Mouse (Mus musculus): Measurements from ENCODE around the gene Grin2c.

Grin2c gene

DNA sequence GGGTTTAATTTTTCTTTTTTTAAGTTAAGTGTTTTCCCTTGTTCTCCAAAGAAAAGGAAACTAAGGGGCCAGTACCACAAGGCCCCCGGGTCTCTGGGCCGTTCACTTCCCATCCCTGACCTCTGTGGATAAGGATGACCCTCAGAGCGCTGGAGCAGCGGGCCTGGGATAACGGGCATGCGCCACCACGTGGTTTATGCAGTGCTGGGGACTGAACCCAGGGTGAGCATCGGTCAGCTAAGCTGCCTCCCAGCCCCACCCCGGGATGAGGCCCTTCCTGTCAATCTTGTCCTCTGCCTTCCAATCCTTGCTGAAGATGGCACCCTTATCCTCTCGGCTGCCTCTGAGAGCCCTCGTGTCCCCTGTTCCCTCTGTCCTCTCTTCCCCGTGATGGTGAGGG lies 39.4 kb downstream of the Grin2c start:
- no peak for DNase-seq

DNA sequence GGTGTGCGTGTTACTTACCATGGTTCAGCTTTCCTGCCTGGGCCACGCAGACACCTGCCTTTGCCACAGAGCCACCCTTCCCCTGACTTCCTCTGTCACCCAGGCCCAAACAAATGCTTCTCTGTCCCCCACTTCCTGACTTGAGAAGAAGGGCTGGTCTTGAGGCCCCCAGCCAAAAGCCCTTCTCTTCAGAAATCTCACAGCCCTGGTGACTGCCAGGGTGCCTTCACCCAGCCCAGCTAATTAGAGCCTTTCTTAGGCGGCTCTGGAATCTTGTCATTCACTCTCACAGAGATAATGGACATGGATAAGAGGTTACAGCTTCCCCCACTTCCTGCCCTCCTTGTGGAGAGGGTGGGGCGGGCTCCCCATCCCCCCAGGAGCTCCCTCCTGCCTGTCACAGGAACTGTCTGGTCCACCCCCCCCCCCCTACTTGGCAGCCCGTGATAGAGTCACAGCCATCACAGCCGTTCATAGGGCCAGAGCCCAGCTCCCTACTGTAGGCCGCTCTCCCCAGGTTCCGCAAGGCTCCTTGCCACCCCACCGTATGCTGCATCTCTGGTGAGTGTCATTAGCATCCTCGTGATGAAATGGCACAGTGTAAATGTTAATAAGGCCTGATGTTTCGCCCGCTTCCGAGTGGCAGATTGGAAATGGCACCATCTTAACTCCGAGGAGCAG lies 40.1 kb downstream of the Grin2c start:
- DNase-seq = no peak

DNA sequence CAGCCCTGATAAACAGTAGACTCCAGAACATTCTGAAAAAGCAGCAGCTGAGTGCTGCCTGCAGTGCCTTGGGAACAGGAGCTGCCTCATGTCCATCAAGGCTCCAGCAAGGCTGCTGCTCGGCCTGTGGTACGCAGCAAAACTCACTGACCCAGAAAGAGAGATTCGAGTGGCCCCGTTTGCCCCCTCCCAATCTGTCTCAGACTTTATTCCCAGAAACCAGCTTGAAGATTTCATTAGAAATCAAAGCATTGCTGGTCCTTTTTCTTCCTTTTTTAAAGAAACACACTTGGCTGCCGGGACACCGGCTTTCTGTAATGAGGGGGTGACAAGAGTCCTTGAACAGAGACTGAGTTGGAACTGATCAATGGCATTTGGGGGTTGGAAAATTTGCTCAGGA lies 41.7 kb downstream of the Grin2c start:
- DNase-seq = no peak

DNA sequence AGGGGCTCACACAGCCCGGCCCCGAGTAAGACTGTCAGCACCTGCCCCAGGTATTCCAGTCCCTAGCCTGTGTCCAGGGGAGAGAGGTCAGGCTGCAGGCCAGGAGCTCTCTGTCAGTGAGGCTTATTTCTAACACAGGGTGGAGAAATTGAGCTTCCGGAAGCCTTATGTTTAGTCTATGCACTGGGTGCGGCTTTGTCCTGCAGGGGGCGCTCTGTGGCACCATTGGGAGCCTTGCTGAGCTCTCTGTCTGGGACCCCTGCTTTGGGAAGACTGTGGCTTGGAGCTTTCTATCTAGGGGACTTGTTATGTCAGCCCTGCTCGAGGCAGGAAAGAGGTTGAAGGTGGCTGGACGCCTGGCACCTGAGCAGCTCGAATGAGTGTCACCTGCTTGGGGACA lies 42.2 kb downstream of the Grin2c start:
- DNase-seq = peak; percentile 18

DNA sequence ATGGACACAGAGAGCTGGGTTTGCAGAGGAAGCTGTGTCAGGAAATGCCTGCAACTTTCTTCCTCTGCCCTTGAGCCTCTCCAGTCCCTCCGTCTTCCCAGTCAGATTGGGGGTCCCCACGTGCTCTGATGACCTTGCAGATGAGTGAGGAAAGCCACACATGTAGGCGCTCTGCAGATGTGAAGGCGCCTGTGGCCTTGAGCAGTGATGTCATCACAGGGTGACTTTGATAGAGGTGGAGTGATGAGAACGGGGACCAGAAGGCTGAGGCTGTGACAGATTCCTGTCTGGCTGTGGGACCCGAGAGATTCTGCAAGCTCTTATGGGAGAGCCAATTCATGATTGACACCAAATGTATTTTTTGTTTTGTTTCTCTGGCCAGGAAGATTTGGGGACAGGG lies 43.2 kb downstream of the Grin2c start:
- no peak for DNase-seq

DNA sequence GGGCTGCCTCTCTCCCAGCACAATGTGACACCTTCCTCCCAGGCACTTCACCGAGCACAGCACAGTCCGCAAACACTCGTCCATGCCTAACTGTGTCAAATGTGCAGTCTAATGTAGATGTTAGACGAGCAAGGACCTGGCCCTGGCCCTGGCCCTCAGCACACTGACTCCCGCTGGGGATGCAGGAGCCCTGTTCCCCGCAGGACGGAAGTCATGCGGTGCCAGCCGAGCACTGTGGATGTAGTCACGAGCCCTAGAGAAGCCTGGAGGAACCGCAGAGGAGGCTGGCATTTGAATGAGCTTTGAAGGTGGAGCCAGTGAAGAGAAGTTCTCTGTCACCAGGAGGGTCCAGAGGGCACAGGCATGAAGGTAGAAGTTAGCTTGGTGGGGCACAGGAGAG lies 43.6 kb downstream of the Grin2c start:
- DNase-seq = no peak

DNA sequence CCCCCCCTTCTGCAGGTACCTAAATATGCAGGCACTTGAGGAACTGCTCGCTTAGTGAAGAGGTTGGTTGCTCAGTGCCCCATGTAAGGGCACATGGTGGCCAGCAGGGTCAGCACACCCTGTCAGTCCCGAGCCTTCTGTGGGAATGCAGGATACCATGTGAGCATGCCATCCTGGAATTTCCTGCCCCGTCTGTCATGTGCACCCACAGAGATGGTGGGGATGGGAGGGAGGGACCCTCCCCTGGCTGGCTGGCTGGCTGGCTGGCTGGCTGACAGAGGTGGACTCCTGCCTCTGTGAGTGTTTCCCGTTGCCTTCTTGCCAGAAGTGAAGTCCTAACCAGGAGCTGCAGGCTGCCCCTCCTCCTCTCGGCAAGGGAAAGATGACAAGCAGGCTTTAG lies 44.5 kb downstream of the Grin2c start:
- DNase-seq = no peak

DNA sequence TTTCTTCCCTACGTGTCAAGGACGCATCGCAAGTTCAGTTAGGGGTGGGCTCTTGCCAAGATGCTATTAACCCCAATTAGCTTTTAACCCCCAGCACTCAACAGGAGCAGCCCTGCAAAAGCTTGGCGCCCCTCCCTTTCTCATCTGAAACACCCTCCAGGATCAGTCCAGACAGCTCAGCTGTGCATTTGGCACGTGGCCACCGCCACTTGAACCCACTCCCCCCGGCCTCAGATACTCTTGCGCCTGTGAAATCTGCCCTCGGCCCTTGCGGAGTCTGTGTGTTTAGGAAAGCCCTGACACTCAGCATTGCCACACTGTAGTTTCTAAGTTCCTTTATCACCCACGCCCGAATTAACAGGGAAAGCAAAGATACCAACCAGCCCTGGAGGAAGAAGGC lies 45.0 kb downstream of the Grin2c start:
- DNase-seq = no peak

DNA sequence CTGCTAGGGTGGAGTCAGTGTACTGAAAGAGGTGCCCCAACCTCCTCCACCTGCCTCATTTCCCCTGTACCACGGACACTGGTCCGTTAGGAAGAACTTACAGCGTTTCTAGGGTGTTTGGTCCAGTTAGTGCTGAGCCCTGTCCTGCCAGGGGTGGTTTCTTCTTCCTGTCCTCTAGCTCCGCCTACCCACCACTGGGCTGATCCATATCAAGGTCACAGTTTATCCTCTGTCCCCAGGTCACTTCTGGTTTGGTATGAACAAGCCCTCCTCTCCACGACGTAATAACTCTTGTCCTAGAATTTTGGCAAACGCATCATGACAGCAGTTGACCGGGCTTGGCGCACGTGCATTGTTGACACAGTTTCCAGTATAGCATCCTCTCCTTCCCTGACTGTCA lies 47.4 kb downstream of the Grin2c start:
- no peak for DNase-seq

DNA sequence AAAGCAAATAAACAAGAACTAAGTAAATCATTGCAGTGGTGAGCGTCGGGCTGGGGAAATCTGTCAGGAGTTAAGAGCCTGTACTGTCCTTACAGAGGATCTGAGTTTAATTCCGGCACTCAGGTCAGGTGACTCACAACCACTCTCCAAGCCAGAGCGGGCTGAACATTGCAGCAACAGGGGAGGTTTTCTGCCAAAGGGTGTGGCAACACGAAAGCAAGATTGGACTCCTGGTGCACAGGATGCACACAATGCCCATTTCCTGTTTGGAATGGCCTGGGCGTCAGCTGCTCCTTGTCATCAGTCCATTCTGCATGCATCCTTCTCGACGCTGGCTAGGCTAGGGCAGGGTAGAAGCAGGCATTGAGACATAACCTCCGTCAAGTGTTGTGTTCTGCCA lies 47.8 kb downstream of the Grin2c start:
- DNase-seq = no peak

DNA sequence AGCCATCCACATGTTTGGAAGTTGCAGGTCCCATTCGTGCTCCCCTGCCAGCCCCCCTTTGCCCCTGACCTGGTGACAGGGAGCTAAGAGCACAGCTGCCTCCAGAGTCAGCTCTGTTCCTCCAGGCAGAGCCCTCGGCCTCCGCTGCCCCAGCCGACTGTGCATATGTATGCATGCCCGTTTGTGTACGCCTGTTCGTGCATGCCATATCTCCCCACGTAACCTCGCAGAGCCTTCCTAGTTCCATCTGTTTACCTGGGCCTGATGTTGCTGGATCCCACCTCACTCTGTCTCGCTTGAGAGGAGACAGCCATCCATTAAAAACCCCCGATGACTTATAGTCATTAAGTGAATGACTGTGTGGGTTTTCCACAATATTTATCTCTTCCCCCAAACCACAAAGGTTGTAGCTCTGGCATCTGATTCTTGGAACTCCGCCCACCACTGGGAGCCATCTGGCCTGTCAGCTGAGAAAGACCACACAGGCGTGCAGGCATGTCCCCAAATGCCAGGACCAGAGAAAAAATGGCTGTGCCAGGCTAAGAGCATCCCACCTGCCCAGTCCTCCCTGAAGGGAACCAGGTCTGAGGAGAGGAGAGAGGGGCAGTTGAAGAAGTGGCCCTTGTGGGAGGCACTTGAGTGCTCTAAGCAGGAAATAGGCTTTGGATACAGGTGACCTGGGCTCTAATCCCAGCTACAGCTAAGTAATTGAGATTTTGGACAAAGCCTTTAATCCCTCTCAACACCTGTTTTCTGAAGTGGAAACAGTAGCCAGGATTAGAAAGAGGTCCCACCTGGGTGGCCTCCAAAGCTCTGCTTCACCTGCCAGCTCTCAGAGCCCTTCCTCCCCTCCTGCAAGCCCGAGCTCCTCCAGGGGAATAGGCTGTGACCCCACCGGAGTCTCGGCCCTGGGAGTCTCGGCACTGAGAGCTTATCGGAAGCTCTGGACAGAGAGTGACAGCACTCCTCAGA lies 49.3 kb downstream of the Grin2c start:
- no peak for DNase-seq

DNA sequence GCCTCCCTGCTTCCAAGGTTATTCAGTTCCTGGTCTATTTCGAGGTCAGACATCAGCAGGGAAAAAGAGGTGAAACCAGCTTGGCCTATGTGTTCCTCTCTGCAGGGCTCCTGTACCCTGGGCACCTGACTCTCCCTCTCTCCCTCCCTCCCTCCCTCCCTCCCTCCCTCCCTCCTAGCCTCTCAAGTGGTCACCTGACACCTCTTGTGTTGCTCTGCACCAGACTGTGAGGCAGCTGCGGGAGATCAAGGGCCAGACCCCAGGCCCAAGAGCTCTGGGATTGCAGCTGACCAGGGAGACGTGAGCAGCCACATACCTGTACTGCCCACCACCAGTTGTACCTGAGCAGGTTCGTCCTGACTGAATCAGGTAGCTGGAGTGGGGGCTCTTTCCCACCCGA lies 51.9 kb downstream of the Grin2c start:
- DNase-seq = no peak

DNA sequence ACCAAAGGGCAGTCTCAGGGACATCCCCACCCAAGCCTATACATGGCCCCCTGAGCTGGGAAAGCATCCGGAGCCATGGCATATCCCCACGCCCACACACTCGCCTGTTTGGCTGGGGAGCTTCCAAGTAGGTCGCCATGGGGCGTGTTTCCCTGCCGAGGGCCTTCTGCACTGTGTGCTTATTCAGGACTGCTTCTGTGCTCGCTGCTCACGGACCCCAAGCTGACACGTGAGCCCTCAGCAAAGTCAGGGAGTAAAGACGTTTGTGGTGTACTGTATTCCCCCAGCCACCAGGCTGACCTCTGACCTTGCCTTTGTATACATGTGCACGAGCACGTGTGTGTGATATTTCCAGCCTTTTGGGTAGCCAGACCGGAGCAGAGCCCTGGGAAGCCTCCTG lies 54.9 kb downstream of the Grin2c start:
- no peak for DNase-seq

DNA sequence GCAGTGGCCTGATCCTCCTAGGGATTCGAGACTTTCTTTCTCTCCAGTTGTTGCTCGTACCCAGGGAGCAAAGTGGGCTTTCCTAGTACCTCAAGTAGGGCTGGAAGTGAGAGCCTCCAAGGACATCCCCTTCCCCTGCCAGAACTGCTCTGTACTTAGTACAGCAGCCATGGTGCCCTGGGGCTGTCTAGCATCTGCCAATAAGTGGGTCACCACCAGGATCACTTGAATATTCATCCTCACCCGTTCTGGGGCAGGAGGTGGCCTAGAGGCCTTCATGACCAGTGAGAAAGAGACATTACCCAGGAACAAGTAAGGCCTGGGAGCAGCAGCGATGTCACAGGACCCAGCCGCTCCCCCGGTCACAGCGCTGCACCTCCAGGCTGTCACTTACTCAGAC lies 57.1 kb downstream of the Grin2c start:
- no peak for DNase-seq

DNA sequence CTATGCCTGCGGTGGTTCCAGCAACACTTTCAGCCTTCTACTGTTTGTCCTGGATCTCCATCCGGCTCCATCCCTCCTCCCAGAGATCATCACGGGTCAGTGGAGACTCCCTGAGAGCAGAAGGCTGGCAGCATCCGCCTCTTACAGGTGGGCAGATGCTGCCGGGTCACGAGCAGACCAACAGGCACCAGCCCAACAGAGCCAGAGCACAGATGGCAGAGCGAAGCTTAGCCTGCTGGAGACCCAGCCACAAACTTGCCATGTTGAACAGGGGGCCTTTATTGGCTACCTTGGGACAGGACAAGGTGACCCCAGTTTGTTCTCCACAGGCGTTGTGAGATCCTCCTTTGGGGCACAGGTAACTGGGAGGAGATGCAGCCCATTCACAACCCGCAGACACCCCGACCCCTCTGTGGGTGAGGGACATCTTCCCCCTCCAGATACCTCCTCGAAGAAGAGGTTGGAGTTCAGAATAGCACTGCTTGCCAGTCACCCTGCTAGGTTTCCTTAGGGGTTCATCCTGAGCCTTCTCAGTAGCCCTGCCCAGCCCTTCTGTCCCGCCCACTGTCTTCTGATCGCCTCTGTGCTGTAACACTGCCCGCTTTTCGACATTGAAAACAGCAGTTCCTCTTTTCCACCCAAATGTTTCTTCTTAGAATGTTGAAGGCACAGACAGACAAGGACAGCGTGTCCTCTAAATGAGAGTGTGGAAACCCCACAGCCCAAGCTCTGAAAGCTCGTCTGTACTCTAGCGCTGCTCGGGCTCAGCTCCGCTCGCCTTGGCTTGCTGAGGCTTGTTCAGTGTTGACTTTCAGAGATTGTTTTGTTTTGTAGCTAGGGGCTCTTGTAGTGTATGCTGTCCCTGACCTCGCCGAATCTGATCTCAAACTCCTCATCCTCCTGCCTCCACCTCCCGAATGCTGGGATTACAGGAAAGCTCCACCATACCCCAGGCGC lies 58.0 kb downstream of the Grin2c start:
- DNase-seq = no peak

DNA sequence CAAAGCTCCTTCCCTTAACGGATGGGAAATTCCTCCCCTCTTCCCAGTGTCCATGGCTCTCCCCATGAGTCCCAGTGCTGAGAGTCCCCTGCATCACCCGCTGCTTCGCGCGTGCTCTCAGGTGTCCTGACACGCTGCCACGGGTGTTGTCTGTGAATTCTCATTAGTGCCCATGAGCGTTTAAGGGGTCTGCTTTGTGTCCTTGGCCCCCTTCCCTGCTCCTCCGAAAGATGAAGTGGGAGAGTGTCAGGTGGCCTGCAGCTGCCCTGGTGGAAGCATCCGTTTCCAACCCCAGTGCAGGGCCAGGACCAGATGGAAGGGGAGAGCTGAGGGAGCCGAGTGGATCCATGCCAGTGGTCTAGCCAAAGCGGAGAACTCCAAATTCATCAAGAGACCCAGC lies 58.9 kb downstream of the Grin2c start:
- no peak for DNase-seq

DNA sequence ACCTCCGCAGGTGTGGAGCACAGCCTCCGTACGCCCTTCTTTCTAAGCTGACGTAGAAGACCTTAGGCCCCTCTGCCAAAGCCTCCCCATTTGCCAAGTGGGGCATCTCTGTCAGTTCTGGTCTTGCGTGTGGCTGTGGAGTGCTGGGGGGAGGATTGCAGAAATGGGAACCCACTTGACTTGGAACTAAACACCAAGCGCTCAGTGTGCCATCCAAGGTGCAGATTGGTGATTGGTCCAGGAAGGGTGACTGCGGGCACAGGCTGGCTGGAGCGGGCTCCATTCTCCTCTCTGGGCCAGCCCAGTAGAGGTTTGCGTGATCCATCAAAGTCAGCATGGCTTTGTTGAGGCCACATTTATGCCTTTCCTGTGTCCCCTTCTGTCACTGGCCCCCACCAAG lies 64.3 kb downstream of the Grin2c start:
- no peak for DNase-seq

DNA sequence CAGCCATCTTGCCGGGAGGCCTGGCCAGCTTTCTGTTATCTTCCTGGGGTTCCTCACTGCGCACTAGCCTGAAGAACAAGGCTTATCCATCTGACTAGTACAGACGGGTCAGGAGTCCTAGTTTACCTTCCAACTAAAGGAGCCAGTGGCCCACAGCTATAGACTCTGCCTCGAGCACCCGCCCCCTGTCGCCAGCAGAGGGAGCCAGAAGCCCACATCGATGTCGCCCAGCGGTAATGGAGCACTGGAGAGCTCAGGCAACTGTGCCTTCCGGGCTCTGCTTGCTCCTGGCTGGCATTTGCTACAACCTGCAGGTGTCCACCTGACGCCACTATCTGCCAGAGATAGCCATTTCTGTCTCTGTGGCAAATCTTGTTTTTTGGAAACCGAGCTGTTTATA lies 64.7 kb downstream of the Grin2c start:
- peak; percentile 68 for DNase-seq

DNA sequence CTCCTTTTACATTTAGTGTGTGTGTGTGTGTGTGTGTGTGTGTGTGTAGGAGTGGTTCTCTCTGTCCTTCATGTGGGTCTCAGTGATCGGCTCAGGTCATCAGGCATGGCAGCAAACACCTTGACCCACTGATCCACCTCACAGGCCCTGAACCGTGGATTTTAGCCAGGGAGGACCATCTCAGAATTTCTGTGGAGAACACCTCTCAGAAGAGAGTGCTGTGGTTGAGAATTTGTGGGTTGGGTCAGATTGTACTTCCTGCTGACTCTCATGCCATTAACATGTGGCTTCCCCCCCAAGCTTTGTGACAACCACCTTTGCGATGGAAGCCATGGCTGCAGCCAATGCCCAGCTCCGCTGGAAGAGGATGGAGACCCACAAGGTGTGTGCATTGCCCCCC lies 66.5 kb downstream of the Grin2c start:
- no peak for DNase-seq

Data from right cerebral cortex, postnatal 25 days (tissue).